Mouse (Mus musculus): ENCODE results near the gene Trrap.

DNA sequence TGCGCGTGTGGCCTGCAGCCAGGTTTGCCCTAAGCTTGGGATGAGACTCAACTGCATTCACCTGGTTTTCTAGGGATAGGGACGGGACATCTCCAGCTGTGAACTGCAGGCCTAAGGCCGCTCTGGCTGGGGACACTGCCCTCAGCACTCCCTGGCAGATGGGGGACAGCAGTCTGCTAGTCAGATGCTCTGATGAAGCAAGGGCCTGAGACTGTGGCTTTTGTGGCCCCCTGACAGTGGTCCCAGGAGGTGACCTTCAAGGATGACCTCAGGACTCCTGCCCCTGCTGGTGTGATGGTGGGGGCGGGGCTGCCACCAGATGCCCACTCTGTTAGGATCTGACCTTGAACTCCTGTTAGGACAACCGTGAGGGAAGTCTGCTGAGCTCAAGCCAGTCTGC is 107.7 kb downstream of the Trrap start:
- TF ChIP-seq CTCF (IDR thresholded peaks at IDR 0.05; ENCODE audit: borderline replicate concordance, extremely low read depth, insufficient read depth, insufficient read length) (no peak), POLR2A (IDR thresholded peaks at IDR 0.05; ENCODE audit: borderline replicate concordance, extremely low read depth, insufficient read depth, insufficient read length, poor library complexity, severe bottlenecking) (no peak)

Measured in brain, embryonic 14.5 days (tissue).